Mouse (Mus musculus) ovary, adult 18-20 months (tissue): ENCODE results near the gene Gm20388.

ENCODE experiments used
- DNase-seq: peaks from one replicate; pipeline ENCODE4 v3.0.0; 2022; ENCODE audit warnings: low spot score, mixed read lengths

The Gm20388 gene

GRCm38 (mm10) chr8:123865786-123866185 lies 3955.1 kb downstream of the Gm20388 start:
- no peak for DNase-seq

GRCm38 (mm10) chr8:123866971-123867370 lies 3956.3 kb downstream of the Gm20388 start:
- DNase-seq = no peak

DNA sequence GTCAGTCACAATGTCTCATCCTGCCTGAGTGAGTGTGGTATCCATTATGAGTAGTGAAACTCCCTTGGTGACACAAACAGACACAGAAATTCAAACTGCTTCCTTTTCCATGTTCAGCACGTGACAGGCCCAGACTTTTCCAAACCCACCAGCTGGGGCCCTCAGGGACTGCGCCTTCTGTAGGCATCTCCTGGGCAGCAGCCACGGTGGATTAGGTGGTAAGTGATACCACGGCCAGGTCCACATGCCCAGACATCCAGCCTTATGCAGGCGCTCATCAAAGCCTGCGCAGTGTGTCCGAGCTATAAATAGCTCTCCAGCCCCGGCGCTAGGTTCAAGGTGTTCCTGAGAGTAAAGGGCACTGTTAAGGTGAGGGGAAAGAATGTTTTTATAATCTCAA lies 3961.4 kb downstream of the Gm20388 start:
- no peak for DNase-seq

DNA sequence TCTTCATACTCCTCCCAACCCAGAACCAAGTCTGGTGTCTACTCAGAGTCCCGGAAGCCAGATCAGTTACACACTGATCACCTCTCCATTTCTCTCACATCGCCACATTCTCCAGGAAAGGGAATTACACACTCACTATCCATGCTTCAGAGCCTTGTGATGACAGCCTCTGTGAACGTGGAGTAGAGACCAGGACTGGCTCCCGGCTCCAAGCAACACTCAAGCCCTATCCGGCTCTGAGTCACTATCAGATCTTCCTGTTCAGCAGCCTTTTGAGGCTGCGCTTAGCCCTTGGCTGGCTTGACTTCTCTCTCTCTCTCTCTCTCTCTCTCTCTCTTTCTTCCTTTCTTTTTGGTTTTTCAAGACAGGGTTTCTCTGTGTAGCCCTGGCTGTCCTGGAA lies 3962.7 kb downstream of the Gm20388 start:
- no peak for DNase-seq

GRCm38 (mm10) chr8:123874324-123874723 lies 3963.7 kb downstream of the Gm20388 start:
- DNase-seq = no peak

GRCm38 (mm10) chr8:123877865-123878264 lies 3967.2 kb downstream of the Gm20388 start:
- DNase-seq = no peak

DNA sequence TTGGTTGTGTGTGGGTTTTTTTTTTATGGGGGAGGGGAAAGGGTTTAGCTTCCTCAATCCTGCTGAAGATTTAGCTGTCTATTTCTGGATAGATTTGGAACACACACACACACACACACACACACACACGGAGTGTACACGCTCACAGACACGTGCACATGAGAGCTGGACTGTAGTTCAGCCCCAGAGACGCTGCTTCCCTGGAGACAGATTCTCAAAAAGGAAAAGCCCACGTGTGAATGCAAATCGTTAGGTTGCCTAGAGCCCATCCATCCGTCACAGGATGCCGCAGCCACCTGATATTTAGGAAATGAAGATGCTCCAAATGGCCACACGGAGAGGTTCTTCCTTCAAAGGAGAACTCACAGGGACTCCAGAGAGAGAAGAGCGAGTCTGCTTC lies 3969.6 kb downstream of the Gm20388 start:
- no peak for DNase-seq

DNA sequence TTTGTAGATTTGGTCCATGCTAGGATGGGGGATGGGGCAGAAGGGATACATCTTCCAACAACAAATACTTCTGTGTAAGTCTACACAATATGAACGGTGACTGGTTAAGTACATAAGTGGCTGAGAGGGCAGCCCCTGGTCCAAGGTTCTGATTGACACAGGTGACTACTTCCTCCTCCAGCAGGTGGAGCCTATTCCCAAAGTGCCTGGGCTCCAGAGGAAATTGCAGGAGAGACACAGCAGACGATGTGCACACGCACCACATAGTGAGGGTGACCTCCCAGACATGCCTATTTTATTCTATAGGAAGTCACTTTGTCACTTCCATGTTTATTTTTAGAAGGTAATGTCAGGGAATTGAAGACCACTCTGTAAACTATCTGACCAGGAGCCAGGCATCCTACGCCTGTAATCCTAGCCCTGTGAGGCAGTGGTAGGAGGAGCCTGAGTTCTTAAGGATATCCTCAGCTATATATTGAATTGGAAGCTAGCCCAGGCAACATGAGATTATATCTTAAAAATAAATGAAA lies 3970.2 kb downstream of the Gm20388 start:
- no peak for DNase-seq

- DNase-seq = no peak
Measured at GRCm38 (mm10) chr8:123882412-123882811, 3971.8 kb downstream of the Gm20388 start.

GRCm38 (mm10) chr8:123883094-123883493 lies 3972.5 kb downstream of the Gm20388 start:
- DNase-seq = no peak

GRCm38 (mm10) chr8:123884721-123885565 lies 3974.3 kb downstream of the Gm20388 start:
- DNase-seq = no peak

DNA sequence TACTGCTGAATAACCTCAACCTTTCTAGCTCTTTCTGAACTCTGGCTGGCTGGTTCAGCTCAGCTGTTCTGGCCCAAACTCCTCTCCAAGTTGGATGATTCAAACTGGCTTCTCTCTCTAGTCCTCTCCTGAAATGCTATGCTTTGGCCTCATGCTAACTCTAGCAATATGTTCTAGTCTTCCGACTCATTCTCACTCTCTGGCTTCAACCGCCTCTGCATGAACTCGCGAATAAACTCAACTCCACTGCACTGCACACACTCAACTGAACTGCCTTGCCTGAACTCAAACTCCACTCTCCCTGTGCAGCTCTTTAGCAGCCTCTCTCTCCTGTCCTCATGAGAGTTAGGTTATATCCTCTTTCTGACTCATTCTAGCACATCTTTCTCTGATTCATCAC lies 3976.5 kb downstream of the Gm20388 start:
- no peak for DNase-seq

DNA sequence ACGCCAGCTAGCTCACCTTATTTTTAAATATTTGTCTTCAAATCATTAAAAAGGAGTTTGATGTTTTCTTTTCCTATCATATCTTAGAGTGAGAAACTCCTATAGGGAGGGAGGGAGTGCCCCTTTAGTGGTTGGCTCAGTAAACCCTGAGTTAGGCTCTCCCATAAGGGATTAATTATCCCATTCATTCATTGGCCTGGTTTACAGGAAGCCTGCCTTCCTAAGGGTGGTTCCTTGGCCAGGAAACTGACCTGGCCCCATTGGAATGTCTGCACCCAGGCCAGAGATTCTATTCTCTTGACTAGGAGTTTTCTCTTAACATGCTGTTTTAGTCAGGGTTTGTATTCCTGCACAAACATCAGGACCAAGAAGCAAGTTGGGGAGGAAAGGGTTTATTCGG lies 3977.3 kb downstream of the Gm20388 start:
- no peak for DNase-seq

GRCm38 (mm10) chr8:123889797-123890196 lies 3979.2 kb downstream of the Gm20388 start:
- no peak for DNase-seq

DNA sequence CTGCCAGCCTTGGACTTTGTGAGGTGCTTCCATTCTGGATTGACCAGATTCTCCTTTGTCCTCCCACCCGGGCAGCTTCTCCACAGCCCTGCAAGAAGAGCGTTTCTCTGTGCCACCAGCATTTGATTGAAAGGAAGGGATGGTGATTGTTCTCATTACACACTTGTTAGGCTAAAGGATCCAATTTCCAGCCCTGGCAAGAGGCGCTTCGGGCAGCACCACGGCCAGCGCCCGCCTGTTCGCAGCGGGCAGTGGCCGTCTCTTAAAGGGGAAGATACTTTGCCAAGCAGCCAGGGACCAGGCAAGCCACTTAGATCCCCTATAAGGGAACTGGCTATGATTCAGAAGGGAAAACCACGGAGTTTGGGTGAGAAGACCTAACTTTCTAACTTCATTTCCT lies 3980.6 kb downstream of the Gm20388 start:
- DNase-seq = no peak

GRCm38 (mm10) chr8:123891883-123892585 lies 3981.4 kb downstream of the Gm20388 start:
- DNase-seq = no peak

DNA sequence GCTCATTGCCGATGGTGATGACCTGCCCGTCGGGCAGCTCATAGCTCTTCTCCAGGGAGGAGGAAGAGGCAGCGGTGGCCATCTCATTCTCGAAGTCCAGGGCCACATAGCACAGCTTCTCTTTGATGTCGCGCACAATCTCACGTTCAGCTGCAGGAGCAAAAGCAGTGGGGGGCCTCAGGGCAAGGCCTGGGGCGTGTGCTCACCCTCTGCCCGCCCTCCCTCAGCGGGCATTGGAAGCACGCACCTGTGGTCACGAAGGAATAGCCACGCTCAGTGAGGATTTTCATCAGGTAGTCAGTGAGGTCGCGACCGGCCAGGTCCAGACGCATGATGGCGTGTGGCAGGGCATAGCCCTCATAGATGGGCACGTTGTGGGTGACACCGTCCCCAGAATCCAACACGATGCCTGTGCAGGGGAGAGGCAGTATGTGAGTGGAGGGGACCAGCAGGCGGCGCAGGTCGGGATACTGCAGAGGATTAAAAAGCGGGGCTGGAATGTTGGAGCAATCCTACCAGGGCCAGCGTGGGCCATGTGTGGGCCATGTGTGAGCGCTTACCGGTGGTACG lies 3982.0 kb downstream of the Gm20388 start:
- DNase-seq = no peak

- DNase-seq = no peak
Measured at GRCm38 (mm10) chr8:123893413-123893812, 3982.8 kb downstream of the Gm20388 start.

- DNase-seq = no peak
Measured at GRCm38 (mm10) chr8:123894502-123895097, 3984.0 kb downstream of the Gm20388 start, which contains the start of gene Acta1. Gene Acta1 (minus strand): TSS chr8:123894751.

DNA sequence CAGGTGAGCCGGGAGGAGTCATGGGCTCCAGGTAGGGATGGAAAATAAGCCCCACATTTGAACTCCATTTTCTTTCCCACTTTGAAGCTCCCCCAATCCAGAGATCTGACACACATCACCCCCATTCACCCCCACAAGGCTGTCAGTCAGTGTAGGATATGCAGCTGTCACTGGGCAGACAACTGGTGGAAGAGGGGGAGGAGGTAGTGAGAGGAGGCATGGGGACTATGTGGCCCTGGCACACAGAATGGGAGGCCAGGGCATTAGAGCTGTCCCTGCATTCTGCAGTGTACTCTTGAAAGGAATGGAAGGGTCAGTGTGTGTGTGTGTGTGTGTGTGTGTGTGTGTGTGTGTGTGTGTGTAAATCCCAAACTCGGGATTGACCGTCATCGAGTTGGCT lies 3984.6 kb downstream of the Gm20388 start:
- DNase-seq = no peak

GRCm38 (mm10) chr8:123895680-123896365 lies 3985.2 kb downstream of the Gm20388 start:
- no peak for DNase-seq

DNA sequence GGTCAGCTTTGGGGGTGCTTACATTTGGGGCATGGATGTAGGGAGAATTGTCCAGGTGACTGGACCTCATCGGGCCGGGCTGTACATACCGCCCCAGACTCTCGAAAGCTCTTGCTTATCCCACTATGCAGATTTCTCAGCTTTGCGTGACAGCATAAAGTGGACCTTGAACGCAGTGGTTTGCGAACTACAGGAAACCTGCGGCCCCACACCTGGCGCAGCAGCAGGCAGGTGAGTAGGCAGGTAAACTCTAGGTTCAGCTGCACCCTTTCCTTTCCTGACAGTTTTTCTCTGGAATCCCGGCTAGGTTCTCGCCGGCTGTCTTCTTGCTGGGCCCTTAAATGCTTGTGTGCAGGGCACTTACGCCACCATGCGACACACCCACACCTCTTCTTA lies 3985.7 kb downstream of the Gm20388 start:
- no peak for DNase-seq
